Mouse (Mus musculus) mature B cell (primary cell): ENCODE data around the gene Cfap65.

Source experiments
- in situ Hi-C: fragments of 300-500 bp; cut with MboI; formaldehyde crosslinking; loops from 2 replicates; pipeline ENCODE4 v1.14.3; 2019

The Cfap65 gene

GRCm38 (mm10) chr1:74935402-74935801 is at the start of gene Cfap65:
TSS of gene Cfap65 (minus strand) at chr1:74935599.
- in situ Hi-C loops, result no loop called here

- in situ Hi-C loops, result no loop called here
Observed at GRCm38 (mm10) chr1:74977001-74977400, 41.6 kb upstream of the Cfap65 start.

GRCm38 (mm10) chr1:74975936-74976335 is 40.5 kb upstream of the Cfap65 start:
- in situ Hi-C loops, result no loop called here

GRCm38 (mm10) chr1:74973590-74973989 is 38.2 kb upstream of the Cfap65 start:
- in situ Hi-C loops, result no loop called here

- in situ Hi-C loops, result no loop called here
Observed at GRCm38 (mm10) chr1:74971353-74972050, 36.1 kb upstream of the Cfap65 start.

- in situ Hi-C loops, result no loop called here
Observed at GRCm38 (mm10) chr1:74967962-74968580, 32.7 kb upstream of the Cfap65 start.

- in situ Hi-C loops, result no loop called here
Observed at GRCm38 (mm10) chr1:74964494-74965215, 29.3 kb upstream of the Cfap65 start.

GRCm38 (mm10) chr1:74962853-74963227 is 27.4 kb upstream of the Cfap65 start:
- in situ Hi-C loops, result no loop called here

GRCm38 (mm10) chr1:74962126-74962852 is 26.9 kb upstream of the Cfap65 start:
- in situ Hi-C loops, result no loop called here

GRCm38 (mm10) chr1:74961722-74962121 is 26.3 kb upstream of the Cfap65 start:
- in situ Hi-C loops, result no loop called here

GRCm38 (mm10) chr1:74960059-74960458 is 24.7 kb upstream of the Cfap65 start:
- in situ Hi-C loops, result no loop called here

GRCm38 (mm10) chr1:74951556-74952210 is 16.3 kb upstream of the Cfap65 start, which contains the start of gene Ihh:
TSS of gene Ihh (minus strand) at chr1:74951672.
- in situ Hi-C loops, result no loop called here

- in situ Hi-C loops, result no loop called here
Observed at GRCm38 (mm10) chr1:74950576-74951490, 15.4 kb upstream of the Cfap65 start.

GRCm38 (mm10) chr1:74950066-74950465 is 14.7 kb upstream of the Cfap65 start:
- in situ Hi-C loops, result no loop called here

- in situ Hi-C loops, result no loop called here
Observed at GRCm38 (mm10) chr1:74949666-74950050, 14.3 kb upstream of the Cfap65 start.

- in situ Hi-C loops, result no loop called here
Observed at GRCm38 (mm10) chr1:74948784-74949665, 13.6 kb upstream of the Cfap65 start.

GRCm38 (mm10) chr1:74947986-74948670 is 12.7 kb upstream of the Cfap65 start:
- in situ Hi-C loops, result no loop called here

GRCm38 (mm10) chr1:74941651-74942360 is 6.4 kb upstream of the Cfap65 start:
- in situ Hi-C loops, result no loop called here
